Mouse (Mus musculus): Measurements from ENCODE around the gene Tspan7. TPM values are rescaled to one million over a fixed set of nuclear protein-coding genes. Genes with fewer than 3 reads are reported as not detected.

Tspan7 gene
- total RNA-seq, 2 experiments from 2014 or later: 107 to 111 TPM

DNA sequence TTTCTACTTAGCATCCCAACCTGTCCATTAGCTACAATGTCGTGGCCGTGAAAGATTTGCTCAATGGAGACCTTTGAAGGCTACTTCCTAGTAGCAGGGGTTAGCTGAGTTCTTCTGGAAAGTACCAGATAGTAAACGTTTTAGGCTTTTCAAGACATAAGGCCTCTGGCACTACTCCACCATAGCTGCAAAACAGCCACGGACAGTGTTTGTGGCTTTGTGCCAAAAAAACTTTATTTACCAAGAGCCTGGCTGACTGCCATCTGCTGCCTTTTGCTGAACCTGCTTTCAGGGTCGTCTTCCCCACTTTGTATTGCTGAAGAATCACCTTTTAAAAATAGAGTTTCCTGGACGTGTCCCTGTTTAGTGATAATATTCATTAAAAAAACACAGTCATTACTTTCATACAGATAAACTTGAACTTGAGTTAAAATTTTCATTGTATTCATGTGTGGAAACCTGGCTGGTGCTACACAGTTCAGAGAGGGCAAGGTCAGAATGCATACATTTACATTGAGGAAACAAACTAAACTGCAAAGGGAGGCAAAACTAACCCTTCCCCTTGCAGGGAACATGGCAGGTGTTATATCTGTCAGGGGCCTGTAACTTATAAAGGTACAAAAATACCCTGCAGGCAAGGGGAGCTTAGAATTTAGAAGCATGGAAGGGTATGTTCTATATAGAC is 54.7 kb downstream of the Tspan7 start:
- DNase-seq (ENCODE audit: low spot score): no peak
- intact Hi-C loops (cut with DNase I): loop anchor here (1.0 kb wide), 1 partner anchor 16 kb away; no protein-coding TSS in a partner anchor

DNA sequence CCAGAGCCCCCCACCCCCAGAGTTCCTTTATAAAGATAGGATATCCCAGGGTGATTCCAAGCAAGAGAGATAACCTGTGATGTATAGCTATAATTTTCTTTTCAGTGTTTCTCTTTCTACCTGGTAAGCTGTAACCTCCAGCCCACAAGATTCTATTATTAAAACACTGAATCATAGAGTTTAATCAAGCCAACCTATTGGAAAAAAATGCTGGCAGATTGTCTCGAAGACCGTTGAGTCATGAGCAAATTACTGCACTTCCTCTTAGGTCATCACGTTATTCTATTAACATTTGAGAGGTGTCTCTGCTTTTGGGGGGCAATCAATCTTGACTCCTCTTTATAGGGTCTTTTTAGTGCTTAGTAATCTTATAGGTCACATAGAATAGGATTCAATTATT is 61.9 kb downstream of the Tspan7 start:
- intact Hi-C loops (cut with DNase I): no loop called here
- DNase-seq (ENCODE audit: low spot score): no peak

DNA sequence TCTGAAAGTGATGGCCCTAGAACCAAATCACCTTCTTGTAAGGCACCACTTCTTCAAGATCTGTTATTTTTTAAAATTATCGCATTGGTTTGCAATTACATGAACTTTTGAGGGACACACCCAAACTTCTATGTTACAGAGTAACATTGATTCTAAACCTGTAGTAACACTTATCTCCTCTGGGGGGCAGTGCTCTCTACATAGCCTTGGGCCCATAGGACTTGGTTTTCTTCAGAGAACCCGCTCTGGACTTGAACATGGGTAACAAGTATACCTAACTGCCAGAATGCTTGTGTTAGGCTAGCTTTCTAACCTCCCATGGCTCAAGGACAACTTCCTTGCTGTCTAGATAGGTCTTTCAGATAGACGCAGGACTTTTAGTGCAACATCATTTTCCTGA is 64.8 kb downstream of the Tspan7 start:
- intact Hi-C loops (cut with DNase I): no loop called here
- no peak for DNase-seq (ENCODE audit: low spot score)

GRCm38 (mm10) chrX:10556899-10557298 is 71.9 kb downstream of the Tspan7 start:
- DNase-seq (ENCODE audit: low spot score): no peak
- intact Hi-C loops (cut with DNase I): no loop called here

- no peak for DNase-seq (ENCODE audit: low spot score)
- intact Hi-C loops (cut with DNase I): no loop called here
These were observed 72.6 kb downstream of the Tspan7 start for GRCm38 (mm10) chrX:10557596-10557995.

DNA sequence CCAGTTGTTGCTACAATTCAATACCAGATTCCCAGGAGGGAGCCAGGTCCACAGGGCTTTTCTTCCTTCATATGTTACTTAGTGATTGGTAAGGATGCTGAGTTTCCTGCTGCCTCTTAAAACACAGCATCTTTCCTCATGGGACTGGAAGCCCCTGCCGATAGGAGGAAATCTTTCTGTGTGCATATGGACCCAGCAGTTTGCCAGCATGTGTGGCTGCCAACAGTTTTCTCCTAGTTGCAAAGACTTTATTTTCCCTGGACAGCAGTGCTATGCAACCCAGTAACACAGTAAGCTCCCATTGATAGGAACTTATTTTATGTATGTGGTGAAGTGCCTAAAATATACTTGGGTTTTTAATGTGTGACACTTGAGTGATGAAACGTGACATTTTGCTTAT is 73.7 kb downstream of the Tspan7 start:
- no peak for DNase-seq (ENCODE audit: low spot score)
- intact Hi-C loops (cut with DNase I): no loop called here

DNA sequence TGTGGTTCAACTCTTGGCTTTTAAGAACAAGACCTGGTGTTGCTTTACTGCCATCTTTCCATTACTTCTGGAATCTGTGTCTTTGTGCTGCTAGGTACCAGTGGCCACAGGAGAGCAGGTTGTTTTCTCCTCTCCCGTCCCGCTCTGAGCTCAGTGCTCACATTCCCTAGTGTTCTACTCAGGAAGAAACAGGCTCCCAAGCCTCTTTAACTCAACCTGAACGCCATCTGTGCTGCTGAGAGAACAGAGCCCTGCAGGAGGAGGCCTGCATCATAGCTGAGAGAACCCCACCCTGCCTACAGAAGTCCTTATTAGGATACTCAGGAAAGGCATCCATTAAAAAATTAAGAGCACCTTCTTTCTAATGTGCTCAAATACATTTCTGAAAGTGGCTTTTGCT is 80.9 kb downstream of the Tspan7 start:
- intact Hi-C loops (cut with DNase I): no loop called here
- no peak for DNase-seq (ENCODE audit: low spot score)

- intact Hi-C loops (cut with DNase I): loop anchor here (10.0 kb wide), 1 partner anchor 340 kb away; no protein-coding TSS in a partner anchor
- DNase-seq (ENCODE audit: low spot score): no peak
These were observed 89.6 kb downstream of the Tspan7 start for GRCm38 (mm10) chrX:10574523-10574922.

DNA sequence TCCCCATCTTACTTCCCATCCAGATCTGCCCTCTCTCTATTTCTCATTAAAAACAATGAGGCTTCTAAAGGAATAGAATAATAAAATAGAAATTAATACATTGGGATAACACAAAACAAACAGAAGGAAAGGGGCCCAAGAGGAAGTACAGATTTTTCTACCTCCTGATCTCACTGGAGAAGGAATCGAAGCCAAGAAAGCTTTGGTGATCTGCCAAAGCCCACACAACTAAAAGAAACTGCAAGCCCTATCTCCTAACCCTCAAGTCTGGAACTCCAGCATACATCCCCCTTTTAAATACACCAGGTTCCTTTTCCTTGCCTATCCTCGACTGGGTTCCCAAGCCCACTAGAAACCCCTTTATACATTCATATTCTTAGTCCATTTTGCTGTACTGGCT is 90.4 kb downstream of the Tspan7 start:
- intact Hi-C loops (cut with DNase I): loop anchor here (10.0 kb wide), 1 partner anchor 341 kb away; no protein-coding TSS in a partner anchor
- DNase-seq (ENCODE audit: low spot score): no peak

- no peak for DNase-seq (ENCODE audit: low spot score)
- intact Hi-C loops (cut with DNase I): loop anchor here (10.0 kb wide), 1 partner anchor 342 kb away; no protein-coding TSS in a partner anchor
These were observed 91.4 kb downstream of the Tspan7 start for GRCm38 (mm10) chrX:10576349-10576748.

GRCm38 (mm10) chrX:10577356-10577755 is 92.4 kb downstream of the Tspan7 start:
- intact Hi-C loops (cut with DNase I): loop anchor here (10.0 kb wide), 1 partner anchor 343 kb away; no protein-coding TSS in a partner anchor
- no peak for DNase-seq (ENCODE audit: low spot score)

DNA sequence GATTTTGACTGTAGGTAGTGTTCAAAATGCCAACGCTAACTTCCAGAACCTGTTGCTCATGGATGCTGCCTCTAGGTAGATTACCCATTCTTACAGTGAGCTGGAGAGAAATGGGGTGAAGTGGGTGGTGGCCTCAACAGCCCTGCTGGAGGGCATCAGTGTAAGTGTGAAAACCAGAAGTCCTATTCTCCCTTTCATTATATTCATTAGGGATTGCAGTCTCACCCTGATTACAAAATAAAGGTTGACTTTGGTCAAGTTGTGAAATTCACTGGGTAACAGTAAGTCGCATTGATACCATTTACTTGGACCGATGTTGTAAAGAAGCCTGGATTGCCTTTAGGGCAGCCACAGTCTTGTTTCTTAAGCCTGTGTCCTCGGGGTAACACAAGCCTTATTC is 97.8 kb downstream of the Tspan7 start:
- DNase-seq (ENCODE audit: low spot score): no peak
- intact Hi-C loops (cut with DNase I): no loop called here

DNA sequence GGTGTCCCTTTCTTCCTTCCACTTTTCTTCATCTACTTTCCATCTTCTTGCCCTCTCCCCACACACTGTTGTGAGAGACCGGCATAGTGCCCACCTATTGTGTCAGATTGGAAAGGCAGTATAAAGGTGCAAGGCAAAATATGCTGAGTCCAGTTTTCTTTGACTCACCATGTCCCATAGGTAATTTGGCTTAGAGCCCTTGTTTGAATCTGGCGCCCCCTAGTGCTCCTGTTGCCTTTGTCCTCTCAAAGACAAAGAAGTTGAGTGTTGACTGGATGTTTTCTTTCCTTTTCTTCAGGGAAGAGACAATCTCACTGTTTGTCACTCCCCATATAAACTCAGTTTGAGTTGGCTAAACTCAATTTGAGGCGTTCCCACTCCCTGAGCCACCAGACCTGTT is 107.3 kb downstream of the Tspan7 start:
- intact Hi-C loops (cut with DNase I): no loop called here
- DNase-seq (ENCODE audit: low spot score): no peak

GRCm38 (mm10) chrX:10593561-10593960 is 108.6 kb downstream of the Tspan7 start:
- DNase-seq (ENCODE audit: low spot score): no peak
- intact Hi-C loops (cut with DNase I): no loop called here

- no peak for DNase-seq (ENCODE audit: low spot score)
- intact Hi-C loops (cut with DNase I): no loop called here
These were observed 132.2 kb downstream of the Tspan7 start for GRCm38 (mm10) chrX:10617119-10617518.

DNA sequence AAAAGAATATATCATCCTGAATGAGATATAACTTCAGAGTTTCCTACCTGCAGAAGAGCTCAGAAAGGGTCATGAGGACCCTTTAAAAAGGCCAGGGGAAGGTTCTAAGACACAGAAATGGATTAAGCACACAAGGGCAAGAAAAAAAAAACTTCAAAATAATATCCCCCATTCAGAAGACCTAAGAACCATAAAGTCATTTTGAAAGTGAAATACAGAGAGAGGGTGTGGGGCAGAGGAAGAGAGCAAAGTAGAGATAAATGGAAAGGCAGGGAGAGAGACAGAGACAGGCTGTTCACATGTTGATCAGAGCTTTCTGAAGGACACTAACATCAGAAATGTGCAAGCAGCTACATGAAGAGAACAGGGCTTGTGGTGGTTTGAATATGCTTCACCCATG is 156.1 kb downstream of the Tspan7 start:
- no peak for DNase-seq (ENCODE audit: low spot score)

More for the DNA sequence above, 156.1 kb downstream of the Tspan7 start:
- intact Hi-C loops (cut with DNase I): no loop called here

Other genes starting within 250 kb of the Tspan7 start
- gene Otc, start 232.9 kb upstream of the Tspan7 start, total RNA-seq (2021): not detected
- gene Mid1ip1, start 229.9 kb downstream of the Tspan7 start, total RNA-seq (2021): 100 to 1,000 TPM in 1 of 2 experiments, 10 to 100 TPM in 1; 92.7 to 127 TPM

Data from heart, postnatal 25 days (tissue).